Mouse (Mus musculus): ENCODE results near the gene Vtcn1. TPM values are rescaled to one million over a fixed set of nuclear protein-coding genes. Genes with fewer than 3 reads are reported as not detected.

The Vtcn1 gene
- polyA plus RNA-seq (2015; fragmentation: Nextera tagmentation; extraction: Ambion mirVana): 0.04 TPM in 1 of 2 replicates, not detected in the other

DNA sequence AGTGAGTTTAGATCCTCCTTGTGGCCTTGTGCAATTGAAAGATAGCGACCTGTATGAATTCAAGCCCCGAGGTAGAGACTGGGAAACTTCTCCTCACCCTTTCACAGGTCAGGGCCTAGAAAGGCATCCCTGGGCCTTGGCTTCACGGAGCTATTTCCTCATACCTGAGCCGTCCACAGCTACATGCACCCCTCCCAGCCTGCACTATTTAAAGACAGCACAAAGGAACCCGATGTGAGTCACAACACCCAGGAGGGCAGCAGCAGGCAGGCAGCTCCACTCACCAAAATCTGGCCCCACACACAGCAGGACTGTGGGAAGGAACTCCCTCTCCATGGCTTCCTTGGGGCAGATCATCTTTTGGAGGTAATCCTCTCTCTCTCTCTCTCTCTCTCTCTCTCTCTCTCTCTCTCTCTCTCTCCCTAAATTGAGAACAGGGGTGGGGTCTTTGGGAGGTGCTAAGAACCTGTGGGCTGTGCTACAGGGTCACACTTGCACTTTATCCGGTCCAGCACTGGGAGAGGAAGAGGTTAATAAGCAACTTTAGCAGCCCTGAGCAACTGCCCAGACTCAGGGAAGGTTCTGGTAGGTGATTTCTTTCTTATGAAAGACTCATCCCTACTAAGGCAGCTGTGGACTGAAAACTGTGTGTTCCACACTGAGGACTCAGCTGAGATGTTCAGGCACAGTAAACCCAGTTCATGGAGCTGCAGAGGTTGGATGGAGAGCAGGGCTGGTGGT, at the start of gene Vtcn1:
Vtcn1 (plus strand) TSS at position 235 of the 741 bp plus-strand sequence.
- no peak within 1 kb of the TSS for H3K27ac ChIP-seq (ENCODE audit: low read length)
- 28% methylated on average over 6 of the region's 6 CpGs for WGBS (ENCODE audit: insufficient replicate concordance)
- H3K9me3 ChIP-seq (replicated peaks; ENCODE audit: control insufficient read depth, low read length): no peaks in the 10 kb centered on the region
- H3K4me2 ChIP-seq (ENCODE audit: low read depth, low read length): no peak within 1 kb of the TSS
- no peaks in the 10 kb centered on the region for H3K27me3 ChIP-seq (ENCODE audit: control insufficient read depth, insufficient read depth, low read depth, low read length)
- ATAC-seq (ENCODE audit: low read depth): no peak
- no peak within 1 kb of the TSS for H3K4me3 ChIP-seq (ENCODE audit: low read depth, low read length)
- H3K9ac ChIP-seq (ENCODE audit: low read depth, low read length): no peak within 1 kb of the TSS
- no peaks in the 10 kb centered on the region for H3K36me3 ChIP-seq (ENCODE audit: control insufficient read depth, insufficient read depth)
- no peaks in the 10 kb centered on the region for H3K4me1 ChIP-seq (ENCODE audit: control insufficient read depth, low read depth, low read length)

DNA sequence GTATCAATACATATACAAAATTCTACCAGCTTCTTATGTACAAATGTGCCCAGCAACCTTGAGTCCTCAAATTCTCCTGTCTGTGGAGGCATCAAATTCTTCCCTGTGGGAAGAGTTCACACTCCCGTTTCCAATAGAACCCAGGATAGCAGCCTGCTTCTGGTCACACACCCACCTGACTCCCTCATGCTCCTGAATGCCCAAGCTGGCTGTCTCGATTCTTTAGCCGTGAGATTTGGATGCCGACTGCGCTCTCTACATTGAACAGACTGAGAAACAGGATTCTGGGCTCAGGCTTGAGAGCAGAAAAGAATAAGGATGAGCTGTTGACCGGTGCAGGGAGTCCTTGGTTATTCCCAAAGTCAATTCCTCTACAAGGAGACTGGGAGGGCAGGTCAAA, 48.3 kb upstream of the Vtcn1 start:
- Histone ChIP-seq H3K4me3 (ENCODE audit: low read depth, low read length) (no peak overlapping the region), H3K4me1 (ENCODE audit: control insufficient read depth, low read depth, low read length) (no peaks in the 10 kb centered on the region), H3K9ac (ENCODE audit: low read depth, low read length) (no peak overlapping the region), H3K27ac (ENCODE audit: low read length) (no peak overlapping the region), H3K9me3 (replicated peaks; ENCODE audit: control insufficient read depth, low read length) (no peaks in the 10 kb centered on the region), H3K27me3 (ENCODE audit: control insufficient read depth, insufficient read depth, low read depth, low read length) (no peaks in the 10 kb centered on the region), H3K36me3 (ENCODE audit: control insufficient read depth, insufficient read depth) (no peaks in the 10 kb centered on the region), H3K4me2 (ENCODE audit: low read depth, low read length) (no peak overlapping the region)
- ATAC-seq (ENCODE audit: low read depth): no peak
- 75% methylated on average over 6 of the region's 6 CpGs for WGBS (ENCODE audit: insufficient replicate concordance)

DNA sequence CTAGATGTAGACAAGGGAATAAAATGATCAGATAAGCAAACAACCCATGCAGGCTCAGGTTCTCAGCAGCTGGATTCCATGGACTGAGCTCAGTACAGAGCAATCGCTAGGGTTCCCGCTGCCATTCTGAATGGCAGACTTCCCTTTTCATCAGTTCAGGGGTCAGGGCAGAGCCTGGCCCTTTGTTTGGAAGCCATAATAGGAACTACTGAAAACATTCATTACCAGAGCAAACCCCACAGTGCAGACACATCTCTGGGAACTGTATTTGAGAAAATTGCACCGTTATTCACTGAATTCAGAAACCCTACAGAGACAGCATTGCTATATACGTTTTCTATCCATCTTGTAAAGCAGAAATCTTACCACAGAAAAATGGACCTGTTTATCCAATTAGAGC, 47.7 kb upstream of the Vtcn1 start:
- no peaks in the 10 kb centered on the region for H3K4me1 ChIP-seq (ENCODE audit: control insufficient read depth, low read depth, low read length)
- ATAC-seq (ENCODE audit: low read depth): no peak
- H3K9me3 ChIP-seq (replicated peaks; ENCODE audit: control insufficient read depth, low read length): no peaks in the 10 kb centered on the region
- H3K27me3 ChIP-seq (ENCODE audit: control insufficient read depth, insufficient read depth, low read depth, low read length): no peaks in the 10 kb centered on the region
- H3K36me3 ChIP-seq (ENCODE audit: control insufficient read depth, insufficient read depth): no peaks in the 10 kb centered on the region
- no peak overlapping the region for H3K4me2 ChIP-seq (ENCODE audit: low read depth, low read length)
- H3K9ac ChIP-seq (ENCODE audit: low read depth, low read length): no peak overlapping the region
- H3K4me3 ChIP-seq (ENCODE audit: low read depth, low read length): no peak overlapping the region
- H3K27ac ChIP-seq (ENCODE audit: low read length): no peak overlapping the region
- 57% methylated on average over 4 of the region's 4 CpGs for WGBS (ENCODE audit: insufficient replicate concordance)

DNA sequence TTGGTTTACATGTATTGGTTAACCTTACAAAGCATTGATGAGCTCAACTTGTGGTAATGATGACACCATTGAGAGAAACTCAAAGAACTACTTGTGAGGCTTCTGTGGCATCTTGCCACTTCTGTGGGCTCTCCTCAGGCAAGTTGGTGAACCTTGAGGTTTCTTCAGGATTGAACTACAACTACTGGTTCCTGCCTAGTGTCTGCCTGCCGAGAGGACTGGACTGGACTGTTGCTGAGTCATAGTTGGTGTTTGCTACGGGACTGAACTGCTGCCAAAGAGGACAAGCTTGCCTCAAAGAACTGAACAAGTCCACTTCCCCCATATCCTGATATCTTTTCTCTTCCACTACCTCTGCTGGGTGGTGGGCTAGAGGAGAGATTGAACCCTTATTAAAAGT, 39.2 kb upstream of the Vtcn1 start:
- ATAC-seq (ENCODE audit: low read depth): no peak
- Histone ChIP-seq H3K4me1 (ENCODE audit: control insufficient read depth, low read depth, low read length) (no peaks in the 10 kb centered on the region), H3K4me2 (ENCODE audit: low read depth, low read length) (no peak overlapping the region), H3K27ac (ENCODE audit: low read length) (no peak overlapping the region), H3K9ac (ENCODE audit: low read depth, low read length) (no peak overlapping the region), H3K4me3 (ENCODE audit: low read depth, low read length) (no peak overlapping the region), H3K27me3 (ENCODE audit: control insufficient read depth, insufficient read depth, low read depth, low read length) (no peaks in the 10 kb centered on the region), H3K36me3 (ENCODE audit: control insufficient read depth, insufficient read depth) (no peaks in the 10 kb centered on the region), H3K9me3 (replicated peaks; ENCODE audit: control insufficient read depth, low read length) (no peaks in the 10 kb centered on the region)
- 15% methylated on average over 2 of the region's 2 CpGs for WGBS (ENCODE audit: insufficient replicate concordance)

DNA sequence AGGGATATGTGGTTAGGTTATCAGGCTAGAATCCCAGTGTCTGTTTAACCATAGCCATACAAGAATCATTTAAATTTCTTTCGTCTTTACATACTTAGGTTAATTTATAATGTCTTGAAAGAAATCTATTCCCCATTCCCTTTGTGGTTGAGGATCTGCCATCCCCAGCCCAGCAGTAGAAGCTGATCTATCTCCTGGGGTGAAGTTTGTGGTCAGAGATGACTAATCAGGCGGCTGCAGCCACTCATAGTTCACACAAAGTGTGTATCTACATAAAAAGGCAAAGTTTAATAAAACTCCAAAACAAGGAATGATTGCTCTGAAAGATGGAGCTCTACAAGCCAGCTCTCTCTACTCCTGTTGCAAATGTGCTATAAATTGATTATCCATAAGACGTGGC, 33.6 kb upstream of the Vtcn1 start:
- ATAC-seq (ENCODE audit: low read depth): no peak
- Histone ChIP-seq H3K27ac (ENCODE audit: low read length) (no peak overlapping the region), H3K36me3 (ENCODE audit: control insufficient read depth, insufficient read depth) (no peaks in the 10 kb centered on the region), H3K9me3 (replicated peaks; ENCODE audit: control insufficient read depth, low read length) (no peaks in the 10 kb centered on the region), H3K9ac (ENCODE audit: low read depth, low read length) (no peak overlapping the region), H3K4me1 (ENCODE audit: control insufficient read depth, low read depth, low read length) (no peaks in the 10 kb centered on the region), H3K4me3 (ENCODE audit: low read depth, low read length) (no peak overlapping the region), H3K27me3 (ENCODE audit: control insufficient read depth, insufficient read depth, low read depth, low read length) (no peaks in the 10 kb centered on the region), H3K4me2 (ENCODE audit: low read depth, low read length) (no peak overlapping the region)
- 27% methylated on average over 3 of the region's 3 CpGs for WGBS (ENCODE audit: insufficient replicate concordance)

DNA sequence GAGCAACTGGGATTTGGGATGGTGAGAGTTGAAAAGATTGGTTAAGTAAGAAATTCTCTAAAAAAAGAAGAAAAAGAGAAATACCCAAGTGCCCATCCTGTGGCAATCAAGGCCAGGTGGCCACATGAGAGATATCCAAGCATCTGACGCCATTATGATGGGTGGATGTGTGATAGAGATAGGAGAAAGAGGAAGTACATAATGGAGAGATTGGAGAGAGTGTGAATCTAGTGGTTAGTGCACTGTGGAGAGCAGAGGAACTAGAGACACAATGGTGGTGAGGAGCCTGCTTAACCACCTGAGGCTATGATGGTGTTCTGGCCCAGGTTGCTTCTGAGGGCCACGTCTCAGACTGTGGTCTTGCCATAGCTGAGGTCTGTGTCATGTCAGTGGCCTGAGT, 31.9 kb upstream of the Vtcn1 start:
- no peaks in the 10 kb centered on the region for H3K36me3 ChIP-seq (ENCODE audit: control insufficient read depth, insufficient read depth)
- 27% methylated on average over 2 of the region's 2 CpGs for WGBS (ENCODE audit: insufficient replicate concordance)
- ATAC-seq (ENCODE audit: low read depth): no peak

DNA sequence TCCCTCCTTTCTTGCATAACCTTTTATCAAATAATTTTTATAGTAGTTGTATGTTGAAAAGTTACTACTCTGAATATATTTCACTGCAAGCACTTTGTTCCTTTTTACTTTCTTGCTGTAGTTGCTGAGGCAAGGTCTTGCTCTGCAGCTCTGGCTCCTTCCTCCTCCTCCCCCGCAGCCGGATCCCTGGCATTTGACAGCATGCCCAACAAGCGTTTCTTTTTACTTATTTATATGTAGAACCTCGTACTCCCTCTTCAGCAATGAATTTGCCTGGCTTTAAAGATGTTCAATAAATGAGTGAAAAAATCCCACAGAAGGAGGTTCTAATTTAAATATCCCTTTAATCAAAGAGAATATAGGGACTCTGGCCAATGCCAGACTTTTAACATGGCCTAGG, 28.7 kb upstream of the Vtcn1 start:
- H3K9me3 ChIP-seq (replicated peaks; ENCODE audit: control insufficient read depth, low read length): no peaks in the 10 kb centered on the region
- no peaks in the 10 kb centered on the region for H3K4me1 ChIP-seq (ENCODE audit: control insufficient read depth, low read depth, low read length)
- no peaks in the 10 kb centered on the region for H3K27me3 ChIP-seq (ENCODE audit: control insufficient read depth, insufficient read depth, low read depth, low read length)
- H3K36me3 ChIP-seq (ENCODE audit: control insufficient read depth, insufficient read depth): no peaks in the 10 kb centered on the region
- H3K9ac ChIP-seq (ENCODE audit: low read depth, low read length): no peak overlapping the region
- ATAC-seq (ENCODE audit: low read depth): no peak
- WGBS (ENCODE audit: insufficient replicate concordance): 71% methylated on average over 4 of the region's 4 CpGs
- H3K27ac ChIP-seq (ENCODE audit: low read length): no peak overlapping the region
- no peak overlapping the region for H3K4me2 ChIP-seq (ENCODE audit: low read depth, low read length)
- no peak overlapping the region for H3K4me3 ChIP-seq (ENCODE audit: low read depth, low read length)

More for the DNA sequence above, 31.9 kb upstream of the Vtcn1 start:
- Histone ChIP-seq H3K9ac (ENCODE audit: low read depth, low read length) (no peak overlapping the region), H3K27me3 (ENCODE audit: control insufficient read depth, insufficient read depth, low read depth, low read length) (no peaks in the 10 kb centered on the region), H3K4me2 (ENCODE audit: low read depth, low read length) (no peak overlapping the region), H3K4me1 (ENCODE audit: control insufficient read depth, low read depth, low read length) (no peaks in the 10 kb centered on the region), H3K4me3 (ENCODE audit: low read depth, low read length) (no peak overlapping the region), H3K9me3 (replicated peaks; ENCODE audit: control insufficient read depth, low read length) (no peaks in the 10 kb centered on the region), H3K27ac (ENCODE audit: low read length) (no peak overlapping the region)

DNA sequence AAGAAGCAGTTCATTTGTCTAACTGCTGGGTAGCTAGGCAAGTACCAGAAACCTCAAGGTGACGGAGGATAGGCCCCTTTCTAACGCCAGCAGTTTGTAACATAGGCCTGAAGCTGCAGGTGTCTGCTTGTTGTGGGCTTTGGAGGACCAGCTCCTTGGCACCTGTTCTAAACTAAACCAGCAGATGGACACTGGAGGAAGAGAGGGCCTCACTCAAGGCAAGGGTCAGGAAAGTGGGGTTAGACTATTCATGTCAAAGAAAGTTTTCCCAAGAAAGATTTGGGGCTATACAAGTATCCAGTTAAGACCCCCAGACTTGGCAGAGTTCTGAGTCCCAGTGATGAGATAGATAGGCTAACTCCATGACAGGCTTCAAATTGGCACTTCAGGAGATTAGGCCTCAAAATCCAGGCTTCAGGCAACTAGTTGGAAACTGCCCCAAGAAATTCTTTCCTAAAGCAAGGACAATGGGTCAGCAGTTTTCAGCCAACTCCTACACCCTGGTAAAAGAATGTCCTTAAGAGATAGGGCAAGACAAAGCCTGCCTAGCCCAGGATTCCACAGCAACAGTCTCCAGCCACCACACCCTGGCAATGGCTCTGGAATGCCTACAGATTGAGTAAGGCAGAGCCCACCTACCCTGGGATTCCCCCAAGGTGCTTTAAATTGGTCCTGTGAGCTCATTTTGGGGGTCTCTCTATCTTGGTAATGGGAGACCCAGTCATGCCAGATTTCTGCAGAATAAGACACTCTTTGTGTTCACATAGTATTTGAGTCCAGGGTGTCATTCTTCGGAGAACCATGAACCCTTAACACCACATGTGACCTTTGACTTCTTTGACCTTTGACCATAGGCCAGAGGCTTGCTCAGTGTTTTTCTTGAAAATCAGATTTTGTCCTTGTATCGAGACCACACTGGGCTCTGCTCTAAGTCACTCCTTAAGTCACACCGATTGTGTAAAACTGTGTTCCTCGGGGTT, 27.8 kb upstream of the Vtcn1 start:
- Histone ChIP-seq H3K4me3 (ENCODE audit: low read depth, low read length) (no peak overlapping the region), H3K36me3 (ENCODE audit: control insufficient read depth, insufficient read depth) (no peaks in the 10 kb centered on the region), H3K9me3 (replicated peaks; ENCODE audit: control insufficient read depth, low read length) (no peaks in the 10 kb centered on the region), H3K27me3 (ENCODE audit: control insufficient read depth, insufficient read depth, low read depth, low read length) (no peaks in the 10 kb centered on the region), H3K4me1 (ENCODE audit: control insufficient read depth, low read depth, low read length) (no peaks in the 10 kb centered on the region), H3K9ac (ENCODE audit: low read depth, low read length) (no peak overlapping the region), H3K4me2 (ENCODE audit: low read depth, low read length) (no peak overlapping the region), H3K27ac (ENCODE audit: low read length) (no peak overlapping the region)
- WGBS (ENCODE audit: insufficient replicate concordance): 65% methylated on average over 6 of the region's 6 CpGs
- no peak for ATAC-seq (ENCODE audit: low read depth)
